Mouse (Mus musculus): ENCODE measurements around the gene Mrgprh. TPM values are rescaled to one million over a fixed set of nuclear protein-coding genes. Genes with fewer than 3 reads are reported as not detected.

Mrgprh gene
- total and polyA plus RNA-seq, 3 experiments: not detected

DNA sequence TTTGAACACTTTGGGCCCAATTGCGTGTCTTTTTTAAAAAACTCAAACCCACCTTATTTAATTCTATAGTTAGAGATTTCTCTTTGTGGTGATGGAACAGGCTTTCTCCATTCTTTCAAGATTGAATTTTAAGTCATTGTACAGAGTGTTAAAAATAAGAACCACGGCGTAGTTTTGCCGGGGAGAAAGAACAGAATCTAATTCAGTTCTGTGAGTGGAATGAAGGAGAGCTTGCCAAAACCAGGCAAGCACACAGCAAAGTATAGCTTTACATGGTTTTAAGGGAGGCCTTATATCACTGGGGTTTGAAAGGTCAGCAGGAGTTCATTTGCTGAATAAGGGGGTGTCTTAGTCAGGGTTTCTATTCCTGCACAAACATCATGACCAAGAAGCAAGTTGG is 31.3 kb upstream of the Mrgprh start:
- H3K9ac ChIP-seq (ENCODE audit: control insufficient read depth, low read depth, low read length, poor library complexity, severe bottlenecking): no peak overlapping the region
- H3K4me1 ChIP-seq (ENCODE audit: control insufficient read depth in 1 of 2, insufficient read depth in 2 of 2, low read length in 2 of 2): no peaks in the 10 kb centered on the region; a peak in 1 of 4 replicates
- H3K36me3 ChIP-seq (ENCODE audit: control insufficient read depth in 1 of 2, insufficient read depth in 2 of 2, low read length in 2 of 2): no peaks in the 10 kb centered on the region
- no peaks in the 10 kb centered on the region for H3K9me3 ChIP-seq (replicated peaks; ENCODE audit: insufficient read depth, low read length)
- H3K4me3 ChIP-seq (ENCODE audit: control insufficient read depth in 1 of 2, insufficient read depth in 1 of 2, low read depth in 2 of 2, low read length in 2 of 2): no peak overlapping the region
- no peak overlapping the region for H3K27ac ChIP-seq (ENCODE audit: control insufficient read depth, low read depth, low read length)
- no peak for TF ChIP-seq MEF2A (IDR thresholded peaks at IDR 0.05; ENCODE audit: extremely low read depth, insufficient replicate concordance, low read depth, low read length, poor library complexity, severe bottlenecking)
- no peak for TF ChIP-seq GATA1 (IDR thresholded peaks at IDR 0.05; ENCODE audit: low read depth, low read length)
- TF ChIP-seq USF2 (IDR thresholded peaks at IDR 0.05; ENCODE audit: borderline replicate concordance in 1 of 2, insufficient read depth in 1 of 2, low read depth in 1 of 2, low read length in 2 of 2): no peak
- TF ChIP-seq RAD21 (IDR thresholded peaks at IDR 0.05; ENCODE audit: low read depth, low read length): no peak
- 0 out of 4 replicates have a peak, but pooled peaks cover 0 to 5% of the 10 kb centered on the region in 2 experiments for H3K27me3 ChIP-seq (ENCODE audit: control insufficient read depth in 1 of 2, insufficient read depth in 2 of 2, low read length in 2 of 2)
- no peaks in the 10 kb centered on the region for H3K79me2 ChIP-seq (ENCODE audit: control insufficient read depth, insufficient read depth, low read length, poor library complexity)
- no peak for DNase-seq (ENCODE audit: low read depth, low spot score)

DNA sequence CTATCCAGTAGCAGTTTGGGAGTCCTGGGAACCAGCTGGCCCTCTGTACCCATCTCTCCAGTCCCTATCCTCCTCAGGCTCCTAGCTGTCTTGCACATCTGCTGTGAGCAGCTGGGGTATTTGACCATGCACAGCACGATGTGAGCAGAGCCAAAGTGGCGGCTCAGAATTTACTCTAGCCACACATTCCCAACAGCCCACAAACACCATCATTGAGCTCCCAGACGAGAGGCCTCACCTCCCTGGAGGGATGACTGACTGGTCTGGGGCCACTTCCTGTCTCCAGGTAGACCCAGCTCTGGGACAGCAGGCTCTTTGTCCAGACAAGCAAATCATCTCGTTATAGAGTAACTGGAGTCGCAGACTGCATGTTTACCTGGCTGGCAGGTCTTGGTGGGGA is 30.0 kb upstream of the Mrgprh start:
- Histone ChIP-seq H3K36me3 (ENCODE audit: control insufficient read depth in 1 of 2, insufficient read depth in 2 of 2, low read length in 2 of 2) (no peaks in the 10 kb centered on the region), H3K9me3 (replicated peaks; ENCODE audit: insufficient read depth, low read length) (no peaks in the 10 kb centered on the region), H3K27ac (ENCODE audit: control insufficient read depth, low read depth, low read length) (no peak overlapping the region), H3K4me3 (ENCODE audit: control insufficient read depth in 1 of 2, insufficient read depth in 1 of 2, low read depth in 2 of 2, low read length in 2 of 2) (no peak overlapping the region), H3K9ac (ENCODE audit: control insufficient read depth, low read depth, low read length, poor library complexity, severe bottlenecking) (no peak overlapping the region), H3K79me2 (ENCODE audit: control insufficient read depth, insufficient read depth, low read length, poor library complexity) (no peaks in the 10 kb centered on the region), H3K27me3 (ENCODE audit: control insufficient read depth in 1 of 2, insufficient read depth in 2 of 2, low read length in 2 of 2) (0 out of 4 replicates have a peak, but pooled peaks cover 0 to 4% of the 10 kb centered on the region in 2 experiments), H3K4me1 (ENCODE audit: control insufficient read depth in 1 of 2, insufficient read depth in 2 of 2, low read length in 2 of 2) (no peaks in the 10 kb centered on the region; a peak in 1 of 4 replicates)
- DNase-seq (ENCODE audit: low read depth, low spot score): no peak
- no peak for TF ChIP-seq CHD2 (IDR thresholded peaks at IDR 0.05; ENCODE audit: low read length)
- TF ChIP-seq POLR2AphosphoS2 (IDR thresholded peaks at IDR 0.05; ENCODE audit: low read length): no peak
- TF ChIP-seq POLR2A (IDR thresholded peaks at IDR 0.05; ENCODE audit: control insufficient read depth in 1 of 2, insufficient read depth in 1 of 2, low read depth in 1 of 2, low read length in 2 of 2, poor library complexity in 1 of 2): no peak
- no peak for TF ChIP-seq CHD1 (IDR thresholded peaks at IDR 0.05; ENCODE audit: low read depth, low read length)
- no peak for TF ChIP-seq TCF12 (IDR thresholded peaks at IDR 0.05; ENCODE audit: low read depth, low read length)
- TF ChIP-seq USF2 (IDR thresholded peaks at IDR 0.05; ENCODE audit: borderline replicate concordance in 1 of 2, insufficient read depth in 1 of 2, low read depth in 1 of 2, low read length in 2 of 2): no peak
- no peak for TF ChIP-seq JUND (IDR thresholded peaks at IDR 0.05; ENCODE audit: low read depth, low read length)
- no peak for TF ChIP-seq MXI1 (IDR thresholded peaks at IDR 0.05; ENCODE audit: low read depth, low read length)
- TF ChIP-seq USF1 (IDR thresholded peaks at IDR 0.05; ENCODE audit: low read depth, low read length): no peak
- TF ChIP-seq MEF2A (IDR thresholded peaks at IDR 0.05; ENCODE audit: extremely low read depth, insufficient replicate concordance, low read depth, low read length, poor library complexity, severe bottlenecking): no peak
- TF ChIP-seq POLR2AphosphoS5 (IDR thresholded peaks at IDR 0.05; ENCODE audit: borderline replicate concordance, low read depth, low read length): no peak
- no peak for TF ChIP-seq BHLHE40 (IDR thresholded peaks at IDR 0.05; ENCODE audit: borderline replicate concordance, low read depth, low read length)

All from MEL (cell line).